Mouse (Mus musculus) kidney, adult 18-20 months (tissue): ENCODE data around the gene Col4a3.

Experiments
- DNase-seq: peaks from one replicate; pipeline ENCODE4 v3.0.0; 2021

Col4a3 gene

DNA sequence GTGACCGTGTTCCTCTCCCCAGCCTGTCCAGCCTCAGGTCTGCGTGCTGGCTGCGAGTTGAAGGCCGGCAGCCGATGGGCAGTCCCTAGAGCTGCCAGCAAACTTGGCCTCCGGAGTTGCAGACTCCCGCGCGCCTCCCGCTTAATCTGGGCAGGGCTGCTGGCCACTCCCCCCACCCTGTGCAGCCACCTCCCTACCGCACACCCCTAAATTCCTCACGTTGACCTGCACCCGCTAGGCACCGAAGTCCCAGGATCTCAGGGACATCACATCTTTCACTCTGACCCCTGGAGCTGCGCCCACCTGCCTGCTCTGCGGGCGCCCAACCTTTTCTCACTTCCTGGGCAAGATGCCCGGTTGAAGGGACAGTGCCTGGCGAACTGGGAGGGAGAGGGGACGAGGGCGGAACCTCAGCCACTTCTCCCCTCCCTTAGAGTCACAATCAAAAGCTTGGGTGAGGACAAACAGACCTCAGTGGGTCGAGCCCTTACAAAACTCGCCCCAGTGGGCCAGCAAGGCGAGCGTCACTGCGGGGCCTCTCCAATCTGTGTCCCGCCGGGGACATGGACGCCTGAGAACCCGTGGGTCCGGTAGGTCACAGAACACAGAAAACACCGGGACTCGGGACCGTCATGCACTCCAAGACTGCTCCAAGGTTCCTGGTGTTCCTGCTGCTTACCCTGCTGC lies at the start of gene Col4a3, which contains the start of gene Col4a4:
TSS of gene Col4a3 (plus strand) at position 209 of the 687 bp plus-strand sequence.
TSS of gene Col4a4 (minus strand) at position 137 of the 687 bp plus-strand sequence.
- peak; percentile 87 for DNase-seq

DNA sequence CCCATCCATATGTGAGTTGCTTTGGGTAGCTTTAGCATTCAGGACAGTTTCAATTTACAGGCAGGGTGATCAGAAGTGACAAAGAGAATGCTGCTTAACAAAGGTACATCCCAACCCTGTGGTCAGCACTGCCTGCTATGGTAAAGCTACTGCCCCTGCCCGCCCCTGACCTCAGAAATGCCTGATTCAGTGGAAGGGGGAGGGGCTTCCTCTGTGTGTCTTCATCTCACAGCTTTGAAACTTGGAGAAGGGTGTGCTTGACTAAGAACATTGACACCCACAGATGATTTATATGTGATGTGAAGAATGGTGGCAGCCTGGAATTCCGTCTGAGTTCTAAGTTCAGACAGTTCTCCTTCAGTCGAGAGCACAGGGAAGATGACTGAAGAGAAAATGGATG lies 48.9 kb upstream of the Col4a3 start:
- DNase-seq, result no peak

- no peak for DNase-seq
These were observed 46.7 kb upstream of the Col4a3 start for GRCm38 (mm10) chr1:82540056-82540455.

GRCm38 (mm10) chr1:82543934-82544333 lies 42.8 kb upstream of the Col4a3 start:
- no peak for DNase-seq

DNA sequence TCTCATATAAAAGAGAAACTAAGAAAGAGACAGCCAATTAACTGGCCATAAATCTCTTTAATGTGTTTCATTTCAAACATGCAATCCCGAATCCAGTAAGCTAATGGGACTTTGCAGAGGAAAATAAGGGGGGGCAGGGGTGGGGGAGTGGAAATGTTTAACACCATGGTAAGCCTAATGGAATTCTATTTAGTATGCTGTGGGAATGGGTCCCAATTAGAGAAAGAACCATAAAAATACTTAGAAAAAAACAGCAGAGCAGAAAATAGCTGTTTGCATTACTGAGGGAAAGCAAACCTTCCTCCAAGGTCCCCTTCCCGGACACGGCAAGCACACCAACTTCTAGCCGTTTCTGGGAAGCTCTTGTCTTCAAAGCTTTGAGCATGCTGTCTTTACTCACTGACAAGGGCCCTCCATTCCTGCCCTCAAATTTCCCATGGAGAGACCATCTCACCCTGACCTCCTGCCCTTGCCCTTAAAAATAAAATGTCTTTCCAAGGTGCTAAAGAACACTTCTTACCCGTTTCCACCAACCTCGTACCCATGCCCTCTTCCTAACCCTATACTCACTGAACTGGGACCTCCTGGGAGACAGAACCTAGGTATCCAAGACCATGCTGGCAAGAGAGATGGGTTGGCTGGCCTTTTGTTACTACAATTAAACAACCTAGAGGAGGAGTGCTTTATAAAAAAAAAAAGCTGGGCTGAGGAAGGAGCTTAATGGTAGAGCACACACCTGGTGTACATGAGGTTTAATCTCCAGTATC lies 42.1 kb upstream of the Col4a3 start:
- DNase-seq, result no peak

- no peak for DNase-seq
These were observed 41.3 kb upstream of the Col4a3 start for GRCm38 (mm10) chr1:82545199-82545960.

- peak; percentile 27 for DNase-seq
These were observed 32.3 kb upstream of the Col4a3 start for GRCm38 (mm10) chr1:82554443-82554850.

GRCm38 (mm10) chr1:82554889-82555288 lies 31.8 kb upstream of the Col4a3 start:
- DNase-seq, result no peak

DNA sequence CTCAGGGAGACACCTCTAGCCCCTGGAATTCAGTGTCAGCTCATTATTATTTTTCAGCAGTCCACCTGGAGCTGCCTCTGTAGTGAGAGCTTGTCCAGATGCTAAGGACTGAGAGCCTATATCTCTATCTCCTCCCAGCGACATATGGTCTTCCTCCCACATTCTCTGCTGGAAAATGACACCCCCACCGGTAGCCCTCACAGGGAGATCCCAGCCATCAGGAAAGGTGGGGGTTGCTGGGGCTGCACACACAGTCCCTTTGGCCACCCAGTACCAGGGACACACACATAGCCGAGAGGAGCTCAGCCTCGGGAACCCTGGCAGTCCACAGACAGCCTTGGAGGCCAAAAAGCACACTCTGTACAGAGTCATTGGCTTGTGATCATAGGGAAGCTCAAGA lies 26.5 kb upstream of the Col4a3 start:
- DNase-seq, result no peak

DNA sequence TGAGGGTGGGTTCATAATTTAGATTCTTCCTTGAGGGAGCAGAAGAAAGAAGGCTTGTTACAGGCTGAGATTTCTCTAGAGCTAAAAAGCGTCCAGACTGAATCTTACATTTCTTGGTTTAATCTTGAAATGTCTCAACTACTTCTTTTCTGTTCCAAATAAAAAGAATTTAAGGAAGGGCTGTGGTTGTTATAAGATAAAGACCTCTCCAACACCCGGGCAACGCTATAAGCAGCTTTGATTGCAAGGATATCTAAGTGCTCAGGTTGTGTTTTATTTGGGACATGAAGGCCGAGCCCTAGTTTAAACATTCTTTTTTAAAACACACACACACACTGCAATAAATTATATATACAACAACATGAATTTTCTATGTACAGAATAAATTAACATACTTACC lies 17.3 kb upstream of the Col4a3 start:
- DNase-seq, result no peak

- DNase-seq, result peak; percentile 64
These were observed 15.0 kb upstream of the Col4a3 start for GRCm38 (mm10) chr1:82571758-82572157.

DNA sequence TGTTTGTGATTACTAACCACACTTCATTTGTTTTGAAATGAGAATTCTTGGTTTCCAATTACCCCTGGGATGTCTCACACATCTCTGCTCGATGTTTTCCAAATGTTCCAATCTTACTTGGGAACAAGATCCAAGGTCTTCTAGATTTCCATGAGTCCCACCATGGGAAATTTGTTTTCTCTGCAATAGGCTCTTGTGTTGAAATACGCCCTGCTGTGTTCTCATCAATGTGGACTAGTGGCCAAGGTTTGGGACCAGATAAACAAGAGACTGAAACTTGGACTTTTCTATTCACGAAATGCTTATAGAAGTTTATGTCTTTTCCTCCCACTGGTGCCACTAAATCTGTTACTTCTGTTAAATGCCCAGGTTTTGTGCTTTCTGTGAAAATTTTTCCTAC lies 11.0 kb upstream of the Col4a3 start:
- DNase-seq, result no peak

- no peak for DNase-seq
These were observed 10.5 kb upstream of the Col4a3 start for GRCm38 (mm10) chr1:82576182-82576581.

DNA sequence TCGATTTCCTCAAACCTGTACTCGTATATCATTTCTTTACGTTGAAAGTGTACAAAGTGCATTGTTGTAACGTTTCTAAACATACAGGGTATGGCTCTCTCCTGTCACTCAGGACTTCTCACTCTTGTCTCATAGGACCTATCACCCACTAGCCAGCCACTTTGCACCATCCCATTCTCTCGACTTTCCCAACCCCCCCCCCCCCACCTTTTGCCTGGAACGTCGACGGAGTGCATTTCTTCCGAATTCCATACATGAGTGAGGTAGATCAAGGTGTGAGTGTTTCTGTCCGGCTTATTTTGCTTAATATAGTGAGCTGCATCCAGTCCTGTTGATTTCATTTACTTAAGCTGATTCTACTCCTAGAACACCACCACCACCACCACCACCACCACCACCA lies 9.4 kb upstream of the Col4a3 start:
- no peak for DNase-seq

DNA sequence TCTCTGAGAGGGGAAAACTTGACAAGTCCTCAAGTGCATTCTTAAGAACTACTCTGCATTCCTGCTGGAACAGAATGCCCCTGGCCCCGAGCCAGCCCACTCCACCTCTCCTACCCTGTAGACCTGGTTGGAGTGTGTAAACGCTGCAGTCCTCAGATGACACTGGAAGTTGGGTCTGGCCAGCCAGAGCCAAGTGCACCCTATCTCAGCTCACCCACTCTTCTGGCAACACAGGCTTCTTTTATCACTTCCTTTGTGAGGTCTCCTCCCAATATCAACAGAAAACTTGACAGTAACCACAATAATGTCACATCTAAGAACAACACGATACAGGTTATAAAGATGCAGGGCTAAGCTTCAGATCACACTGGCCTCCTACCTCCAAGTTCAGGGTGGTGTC lies 8.8 kb upstream of the Col4a3 start:
- peak; percentile 85 for DNase-seq

GRCm38 (mm10) chr1:82578320-82578719 lies 8.4 kb upstream of the Col4a3 start:
- DNase-seq, result peak; percentile 45

DNA sequence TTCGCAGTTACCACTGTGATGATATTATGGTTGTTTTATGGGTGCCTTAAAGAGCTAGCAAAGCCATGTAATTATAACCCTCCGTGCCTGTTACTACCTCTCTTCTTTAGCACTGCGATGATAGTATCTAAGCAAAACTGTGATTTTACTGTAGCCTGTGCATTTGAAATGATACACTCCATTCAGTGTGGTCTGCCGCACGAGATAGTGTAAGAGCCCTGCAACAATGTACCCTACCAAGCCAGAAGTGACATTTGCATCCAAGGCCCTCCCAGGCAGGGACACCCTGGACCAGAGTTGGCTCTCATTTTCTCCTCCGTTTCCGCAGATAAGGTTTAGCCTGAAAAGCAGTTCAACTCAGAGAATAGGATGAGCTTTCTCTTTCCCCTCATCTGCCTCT lies 740 bp upstream of the Col4a3 start:
- no peak for DNase-seq

DNA sequence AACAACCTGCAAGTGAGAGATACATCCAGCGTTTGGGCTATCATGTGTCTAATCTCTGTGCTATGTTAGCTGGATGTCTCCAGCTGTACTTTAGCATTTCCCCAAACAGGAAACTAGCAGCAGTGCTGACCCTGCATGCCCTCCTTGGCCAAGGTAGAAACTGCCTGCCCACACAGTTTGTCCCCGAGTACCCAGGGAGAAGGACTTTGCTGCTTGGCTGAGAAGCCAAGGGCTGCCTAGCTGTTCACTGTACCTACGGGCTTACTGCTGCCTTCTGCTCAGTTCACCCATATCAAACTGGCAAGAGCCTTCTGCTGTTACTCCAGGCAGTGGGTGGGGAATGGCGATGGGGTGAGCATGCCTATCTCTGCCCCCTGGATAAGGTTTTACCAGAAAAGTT lies 3.5 kb downstream of the Col4a3 start:
- peak; percentile 75 for DNase-seq

DNA sequence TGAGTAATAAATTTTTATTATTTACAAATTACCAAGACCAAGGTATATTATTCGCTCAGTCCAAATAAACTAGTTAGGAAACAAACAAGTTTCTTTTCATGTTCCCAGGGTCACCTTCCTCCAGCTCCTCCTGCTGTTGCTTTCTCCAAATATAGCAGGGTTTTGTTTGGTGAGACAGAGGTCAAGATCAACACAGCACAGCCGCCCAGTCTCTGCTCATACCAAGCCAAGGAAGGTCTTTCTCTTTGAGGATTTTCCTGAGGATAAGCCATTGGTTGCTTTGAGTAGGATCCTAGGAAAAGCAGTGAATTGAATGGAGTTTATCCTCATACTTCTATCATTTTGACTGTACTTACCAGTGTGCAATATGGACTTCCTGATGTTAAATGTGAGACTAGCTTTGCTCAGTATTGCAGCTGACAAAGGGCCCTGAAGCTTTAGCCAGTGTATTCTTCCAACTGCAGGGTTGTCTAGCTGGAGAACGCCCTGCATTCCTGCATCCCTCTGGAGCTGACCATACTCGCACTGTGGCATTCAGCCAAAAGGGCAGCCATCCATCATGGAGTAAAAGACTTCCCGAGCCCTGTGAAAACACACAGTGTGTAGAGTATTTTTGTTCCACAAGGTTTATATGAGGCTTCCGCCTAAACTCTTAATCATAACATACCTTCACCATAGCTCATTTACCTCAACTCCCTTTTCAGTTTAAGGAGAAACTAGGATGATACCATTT lies 10.3 kb downstream of the Col4a3 start:
- peak; percentile 74 for DNase-seq

GRCm38 (mm10) chr1:82603198-82603950 lies 16.7 kb downstream of the Col4a3 start:
- DNase-seq, result no peak

GRCm38 (mm10) chr1:82605347-82605746 lies 18.6 kb downstream of the Col4a3 start:
- DNase-seq, result no peak

DNA sequence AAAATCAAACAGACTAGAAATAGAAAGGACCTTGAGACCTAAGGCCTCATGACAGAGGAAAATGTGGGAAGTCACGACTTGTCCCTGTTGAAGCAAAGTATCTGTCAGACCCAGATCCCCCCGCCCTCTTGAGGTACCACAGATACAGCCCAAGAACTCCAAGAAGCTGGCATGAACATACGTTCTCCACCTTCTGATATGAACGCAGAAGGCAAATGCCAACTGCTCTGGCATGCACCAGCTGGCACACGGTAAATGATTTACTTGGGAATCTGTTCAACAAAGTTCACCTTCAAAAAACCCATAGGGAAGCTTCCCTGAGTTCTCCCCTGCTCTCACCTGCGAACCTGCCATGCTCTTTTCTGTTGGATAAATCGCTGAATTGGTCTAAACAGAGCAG lies 19.1 kb downstream of the Col4a3 start:
- DNase-seq, result peak; percentile 61
